Mouse (Mus musculus): Measurements from ENCODE around the gene Ndufs8.

Gene Ndufs8

GRCm38 (mm10) chr19:3930262-3931057, 17.9 kb upstream of the Ndufs8 start:
- no peak for DNase-seq

GRCm38 (mm10) chr19:3929211-3929941, 16.8 kb upstream of the Ndufs8 start, which contains the start of gene Aldh3b1:
Gene Aldh3b1, minus strand, starts transcription at chr19:3929808.
- DNase-seq = peak; percentile 94 to 96

- DNase-seq = no peak
Observed at GRCm38 (mm10) chr19:3928779-3929178, 16.2 kb upstream of the Ndufs8 start.

GRCm38 (mm10) chr19:3927989-3928388, 15.4 kb upstream of the Ndufs8 start:
- DNase-seq = no peak

- DNase-seq = no peak
Observed at GRCm38 (mm10) chr19:3926685-3927084, 14.1 kb upstream of the Ndufs8 start.

GRCm38 (mm10) chr19:3926279-3926678, 13.7 kb upstream of the Ndufs8 start:
- DNase-seq = peak; percentile 87 to 93

- DNase-seq = no peak
Observed at GRCm38 (mm10) chr19:3925859-3926258, 13.3 kb upstream of the Ndufs8 start.

- DNase-seq = no peak
Observed at GRCm38 (mm10) chr19:3924868-3925267, 12.3 kb upstream of the Ndufs8 start.

- no peak for DNase-seq
Observed at GRCm38 (mm10) chr19:3924190-3924589, 11.6 kb upstream of the Ndufs8 start.

GRCm38 (mm10) chr19:3923586-3923985, 11.0 kb upstream of the Ndufs8 start:
- DNase-seq = peak in 1 of 2 experiments; percentile 52

GRCm38 (mm10) chr19:3922661-3923371, 10.2 kb upstream of the Ndufs8 start:
- DNase-seq = no peak

- DNase-seq = no peak
Observed at GRCm38 (mm10) chr19:3919928-3920327, 7.4 kb upstream of the Ndufs8 start.

- DNase-seq = no peak
Observed at GRCm38 (mm10) chr19:3916727-3917126, 4.2 kb upstream of the Ndufs8 start.

- DNase-seq = no peak
Observed at GRCm38 (mm10) chr19:3914535-3914934, 2.0 kb upstream of the Ndufs8 start.

GRCm38 (mm10) chr19:3913692-3914091, 1.1 kb upstream of the Ndufs8 start:
- no peak for DNase-seq

GRCm38 (mm10) chr19:3910206-3910605, 2.4 kb downstream of the Ndufs8 start:
- DNase-seq = no peak

GRCm38 (mm10) chr19:3907876-3908660, 4.5 kb downstream of the Ndufs8 start:
- peak in 1 of 2 experiments; percentile 42 for DNase-seq

GRCm38 (mm10) chr19:3906795-3907786, 5.5 kb downstream of the Ndufs8 start, which contains the start of gene Tcirg1:
Gene Tcirg1, minus strand, starts transcription at chr19:3907133.
- peak; percentile 86 to 89 for DNase-seq

GRCm38 (mm10) chr19:3906326-3906725, 6.2 kb downstream of the Ndufs8 start:
- no peak for DNase-seq

GRCm38 (mm10) chr19:3905261-3905969, 7.2 kb downstream of the Ndufs8 start:
- DNase-seq = peak; percentile 72 to 80

- DNase-seq = no peak
Observed at GRCm38 (mm10) chr19:3904363-3904675, 8.3 kb downstream of the Ndufs8 start.
